Comparison of ENCODE assay signal across 9 mouse cellular contexts in genomic region chr9:32344489-32344888, GRCm38 (mm10). TPM values are rescaled to one million over a fixed set of nuclear protein-coding genes. Genes with fewer than 3 reads are reported as not detected.
DNase-seq lines count a peak whose midpoint lies in the region; ATAC-seq lines count a peak whose summit lies in the region.
"Had no signal": no experiment of that assay in that cellular context is flagged by ENCODE, and none has a peak within 500 bp of the region (broad histone marks: within the 10 kb centered on the region; RNA-seq: fewer than 3 reads in every experiment).

No protein-coding gene starts in this region.

- H3K4me2 ChIP-seq in limb, embryonic 15.5 days: peak overlapping the region; percentile 44
- H3K4me2 ChIP-seq in stomach, embryonic 15.5 days: peak overlapping the region; percentile 42

- ATAC-seq in megakaryocyte, adult 5-6 weeks (ENCODE audit: poor library complexity, severe bottlenecking): no peak
- ATAC-seq in limb, embryonic 15.5 days (ENCODE audit: insufficient number of reproducible peaks, low FRiP score, low TSS enrichment, low read depth): no peak
- no peak for ATAC-seq in stomach, embryonic 15.5 days (ENCODE audit: insufficient read depth, low FRiP score, low read depth)

- 2% methylated on average over 21 of the region's 21 CpGs for WGBS in hindbrain, embryonic 10.5 days
- 4% methylated on average over 21 of the region's 21 CpGs for WGBS in limb, embryonic 15.5 days
- WGBS in stomach, embryonic 15.5 days: 2% methylated on average over 21 of the region's 21 CpGs

- H3K27ac ChIP-seq in hindbrain, embryonic 10.5 days: peak overlapping the region; percentile 56
- H3K27ac ChIP-seq in limb, embryonic 15.5 days: no peak overlapping the region
- no peak overlapping the region for H3K27ac ChIP-seq in stomach, embryonic 15.5 days

- no peak overlapping the region for H3K9ac ChIP-seq in limb, embryonic 15.5 days
- no peak overlapping the region for H3K9ac ChIP-seq in stomach, embryonic 15.5 days

- no peaks in the 10 kb centered on the region for H3K36me3 ChIP-seq in megakaryocyte, embryonic 14.5 days (replicated peaks; ENCODE audit: low read length)
- no peaks in the 10 kb centered on the region for H3K36me3 ChIP-seq in hindbrain, embryonic 10.5 days
- no peaks in the 10 kb centered on the region for H3K36me3 ChIP-seq in limb, embryonic 15.5 days
- no peaks in the 10 kb centered on the region for H3K36me3 ChIP-seq in stomach, embryonic 15.5 days

- no peaks in the 10 kb centered on the region for H3K9me3 ChIP-seq in megakaryocyte, embryonic 14.5 days
- H3K9me3 ChIP-seq in hindbrain, embryonic 10.5 days: no peaks in the 10 kb centered on the region
- no peaks in the 10 kb centered on the region for H3K9me3 ChIP-seq in limb, embryonic 15.5 days
- H3K9me3 ChIP-seq in stomach, embryonic 15.5 days: no peaks in the 10 kb centered on the region

- H3K4me1 ChIP-seq in megakaryocyte, embryonic 14.5 days: peaks cover 84% of the 10 kb centered on the region
- H3K4me1 ChIP-seq in hindbrain, embryonic 10.5 days (replicated peaks): peaks cover 24% of the 10 kb centered on the region
- peaks cover 15% of the 10 kb centered on the region for H3K4me1 ChIP-seq in limb, embryonic 15.5 days
- peaks cover 9% of the 10 kb centered on the region; the same call in 1 of the 2 replicates for H3K4me1 ChIP-seq in stomach, embryonic 15.5 days

- peaks cover 53% of the 10 kb centered on the region for H3K27me3 ChIP-seq in megakaryocyte, embryonic 14.5 days (replicated peaks)
- H3K27me3 ChIP-seq in hindbrain, embryonic 10.5 days (ENCODE audit: insufficient read depth, poor library complexity, severe bottlenecking): peaks cover 80% of the 10 kb centered on the region
- H3K27me3 ChIP-seq in limb, embryonic 15.5 days: peaks cover 62% of the 10 kb centered on the region
- peaks cover 47% of the 10 kb centered on the region for H3K27me3 ChIP-seq in stomach, embryonic 15.5 days (replicated peaks)

- DNase-seq in hindbrain, embryonic 10.5 days (ENCODE audit: low spot score): peak; percentile 20
- no peak for DNase-seq in cerebellum, adult 9-10 months
- DNase-seq in adrenal gland, postnatal 36 days: no peak
- DNase-seq in cerebellum, postnatal 4 days (ENCODE audit: low spot score in 2 of 2): no peak

- peak overlapping the region; percentile 84 for H3K4me3 ChIP-seq in megakaryocyte, embryonic 14.5 days (replicated peaks)
- H3K4me3 ChIP-seq in hindbrain, embryonic 10.5 days: peak overlapping the region; percentile 52
- H3K4me3 ChIP-seq in limb, embryonic 15.5 days: peak overlapping the region; percentile 24
- peak overlapping the region; percentile 10; the same call in 1 of the 2 replicates for H3K4me3 ChIP-seq in stomach, embryonic 15.5 days (replicated peaks)

RNA-seq across cellular contexts. Expression of gene Kcnj5, which starts 0.3 kb away (rescaled TPM):
- 4.0 TPM in 1 of 2 replicates, not detected in the other for polyA plus RNA-seq in megakaryocyte, embryonic 14.5 days (2012; ENCODE audit: insufficient read depth, low replicate concordance)
- total RNA-seq in megakaryocyte, adult 5-6 weeks (2015): not detected in 2 replicates
- 0.07 TPM in 1 of 2 replicates, not detected in the other for total RNA-seq in megakaryocyte, adult 5-6 weeks (2017)
- polyA plus RNA-seq in hindbrain, embryonic 10.5 days (2016; fragmentation: Nextera tagmentation; extraction: Ambion mirVana): 0.35 and 0.46 TPM in 2 replicates
- 0.07 and 0.14 TPM in 2 replicates for polyA plus RNA-seq in limb, embryonic 15.5 days (2015; fragmentation: Nextera tagmentation; extraction: Ambion mirVana)
- 0.08 and 0.13 TPM in 2 replicates for polyA plus RNA-seq in stomach, embryonic 15.5 days (2015; fragmentation: Nextera tagmentation; extraction: Ambion mirVana)
- total RNA-seq in adrenal gland, postnatal 36 days (2021): 1 to 10 TPM in 1 of 2 experiments, under 1 TPM in 1; 0.36 to 1.1 TPM
- polyA plus RNA-seq: testis, adult 2 months had no signal

RNA-seq across cellular contexts. Expression of gene Kcnj1, which starts 27.8 kb away (rescaled TPM):
- not detected in 2 replicates for polyA plus RNA-seq in megakaryocyte, embryonic 14.5 days (2012; ENCODE audit: insufficient read depth, low replicate concordance)
- total RNA-seq in megakaryocyte, adult 5-6 weeks (2015): not detected in 2 replicates
- not detected in 2 replicates for total RNA-seq in megakaryocyte, adult 5-6 weeks (2017)
- not detected in 2 replicates for polyA plus RNA-seq in hindbrain, embryonic 10.5 days (2016; fragmentation: Nextera tagmentation; extraction: Ambion mirVana)
- polyA plus RNA-seq in limb, embryonic 15.5 days (2015; fragmentation: Nextera tagmentation; extraction: Ambion mirVana): not detected in 2 replicates
- 0.06 TPM in 1 of 2 replicates, not detected in the other for polyA plus RNA-seq in stomach, embryonic 15.5 days (2015; fragmentation: Nextera tagmentation; extraction: Ambion mirVana)
- not detected for total RNA-seq in adrenal gland, postnatal 36 days (2021)

Comparison
In these comparisons a context has a peak if more than half of its experiments do, and no peak if none do; other contexts are left out.
1. H3K4me3 ChIP-seq: peak in every context shown above with its lines; median percentile 84 in megakaryocyte, embryonic 14.5 days; 52 in hindbrain, embryonic 10.5 days; 24 in limb, embryonic 15.5 days; 10 in stomach, embryonic 15.5 days.